Mouse (Mus musculus): Measurements from ENCODE around the gene Ncam2. TPM values are rescaled to one million over a fixed set of nuclear protein-coding genes. Genes with fewer than 3 reads are reported as not detected.

Gene Ncam2
- polyA plus RNA-seq, 1 experiment from 2014 or later = 2.5 TPM

DNA sequence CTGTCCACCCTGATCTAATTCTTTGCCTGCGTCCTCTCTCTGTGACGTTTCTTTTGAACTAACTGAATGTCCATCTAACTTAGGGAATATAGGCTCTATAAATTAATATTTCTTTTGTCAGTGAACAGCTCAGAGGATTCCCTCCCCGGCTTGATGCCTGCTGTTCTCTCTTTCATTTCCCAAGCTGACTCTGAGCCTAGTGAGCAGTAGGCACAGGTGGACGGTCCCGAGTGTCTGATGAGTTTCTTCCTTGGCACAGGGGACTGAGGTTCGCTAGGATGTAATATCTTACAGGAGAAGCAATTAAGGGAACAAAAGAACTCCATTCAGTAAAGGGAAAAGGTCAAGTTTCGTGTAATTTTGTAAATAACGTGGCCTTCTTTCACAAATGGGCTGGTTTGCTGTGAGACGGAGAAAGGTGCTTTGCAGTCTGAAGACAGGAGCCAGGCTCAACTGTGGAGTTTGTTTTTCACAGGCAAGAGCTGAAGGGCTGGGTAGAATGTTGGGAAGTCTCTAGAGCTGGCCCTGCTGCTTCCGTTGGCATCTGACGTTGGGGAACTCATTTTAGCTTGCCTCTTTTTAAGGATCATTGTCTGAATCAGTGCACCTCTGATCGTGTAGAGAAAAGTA lies 4.0 kb downstream of the Ncam2 start:
- Histone ChIP-seq H3K27me3 (replicated peaks) (no peaks in the 10 kb centered on the region), H3K4me3 (replicated peaks) (no peak overlapping the region), H3K27ac (no peak overlapping the region), H3K4me2 (no peak overlapping the region), H3K36me3 (no peaks in the 10 kb centered on the region), H3K4me1 (no peaks in the 10 kb centered on the region; the same call in 1 of the 2 replicates), H3K9ac (no peak overlapping the region), H3K9me3 (no peaks in the 10 kb centered on the region)
- 71% methylated on average over 12 of the region's 12 CpGs for WGBS
- ATAC-seq (ENCODE audit: insufficient read depth, low FRiP score, low read depth) = no peak

DNA sequence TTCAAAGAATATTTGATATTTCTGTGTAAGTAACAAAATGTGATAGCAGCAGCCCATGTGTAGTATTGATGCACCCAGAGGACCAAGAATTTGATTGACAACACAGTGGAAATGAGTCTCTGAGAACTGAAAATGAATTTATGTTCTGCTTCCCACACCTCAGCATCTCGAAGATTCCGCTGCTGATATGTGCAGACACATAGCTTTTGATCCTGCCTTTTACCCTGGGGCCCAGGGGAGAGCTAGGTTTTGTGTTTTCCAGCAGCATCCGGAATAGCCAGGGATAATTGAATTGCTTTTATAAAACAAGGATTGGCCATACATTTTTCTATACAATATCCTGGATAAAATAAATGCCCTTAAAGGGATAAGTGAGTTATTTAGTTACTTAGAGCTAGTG lies 20.7 kb downstream of the Ncam2 start:
- no peaks in the 10 kb centered on the region for H3K27me3 ChIP-seq (replicated peaks)

DNA sequence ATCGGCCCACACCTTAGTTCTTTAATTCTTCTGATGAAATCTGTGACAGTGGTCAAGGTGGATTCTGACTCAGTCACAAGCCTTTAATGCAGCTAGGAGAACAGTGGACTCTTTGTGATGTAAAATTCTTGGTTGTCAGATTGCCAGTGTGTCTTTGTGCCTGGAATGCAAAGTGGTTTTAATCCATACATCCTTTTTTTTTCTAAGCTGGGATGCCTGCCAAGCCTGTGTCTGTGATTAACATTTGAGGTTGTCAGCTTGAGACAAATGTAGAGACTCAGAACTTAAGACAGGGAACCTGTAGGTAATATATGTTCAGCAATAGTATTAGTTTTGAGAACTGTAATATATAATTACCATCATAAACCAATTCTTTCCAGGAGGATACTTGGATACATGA lies 23.3 kb downstream of the Ncam2 start:
- Histone ChIP-seq H3K27ac (no peak overlapping the region), H3K9ac (no peak overlapping the region), H3K4me1 (no peaks in the 10 kb centered on the region), H3K4me3 (replicated peaks) (no peak overlapping the region), H3K27me3 (replicated peaks) (no peaks in the 10 kb centered on the region), H3K4me2 (no peak overlapping the region), H3K36me3 (no peaks in the 10 kb centered on the region), H3K9me3 (no peaks in the 10 kb centered on the region)
- 45% methylated on average over 1 of the region's 1 CpGs for WGBS
- no peak for ATAC-seq (ENCODE audit: insufficient read depth, low FRiP score, low read depth)

More for the DNA sequence above, 20.7 kb downstream of the Ncam2 start:
- Histone ChIP-seq H3K9me3 (no peaks in the 10 kb centered on the region), H3K9ac (no peak overlapping the region), H3K4me3 (replicated peaks) (no peak overlapping the region), H3K4me2 (no peak overlapping the region), H3K4me1 (no peaks in the 10 kb centered on the region), H3K36me3 (no peaks in the 10 kb centered on the region), H3K27ac (no peak overlapping the region)
- 73% methylated on average over 3 of the region's 3 CpGs for WGBS
- no peak for ATAC-seq (ENCODE audit: insufficient read depth, low FRiP score, low read depth)

DNA sequence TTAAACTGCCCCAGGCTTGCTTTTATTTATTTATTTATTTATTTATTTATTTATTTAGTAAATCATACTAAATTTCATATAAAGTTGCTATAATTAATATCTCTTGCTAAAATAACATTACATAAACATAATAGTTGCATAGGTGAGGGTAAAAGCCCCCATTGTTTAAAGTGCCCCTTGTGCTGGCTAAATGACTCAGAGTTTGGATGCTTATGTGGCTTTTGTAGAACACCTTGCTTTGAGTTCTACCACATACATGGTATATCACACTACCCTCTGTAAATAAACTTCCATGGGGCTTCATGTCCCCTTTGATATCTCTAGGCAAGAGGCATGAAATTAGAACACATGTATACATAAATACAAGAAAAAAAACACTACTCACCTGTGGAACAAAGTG lies 23.8 kb downstream of the Ncam2 start:
- Histone ChIP-seq H3K4me3 (replicated peaks) (no peak overlapping the region), H3K36me3 (no peaks in the 10 kb centered on the region), H3K9ac (no peak overlapping the region), H3K27me3 (replicated peaks) (no peaks in the 10 kb centered on the region), H3K4me1 (no peaks in the 10 kb centered on the region), H3K9me3 (no peaks in the 10 kb centered on the region), H3K4me2 (no peak overlapping the region), H3K27ac (no peak overlapping the region)
- no peak for ATAC-seq (ENCODE audit: insufficient read depth, low FRiP score, low read depth)

DNA sequence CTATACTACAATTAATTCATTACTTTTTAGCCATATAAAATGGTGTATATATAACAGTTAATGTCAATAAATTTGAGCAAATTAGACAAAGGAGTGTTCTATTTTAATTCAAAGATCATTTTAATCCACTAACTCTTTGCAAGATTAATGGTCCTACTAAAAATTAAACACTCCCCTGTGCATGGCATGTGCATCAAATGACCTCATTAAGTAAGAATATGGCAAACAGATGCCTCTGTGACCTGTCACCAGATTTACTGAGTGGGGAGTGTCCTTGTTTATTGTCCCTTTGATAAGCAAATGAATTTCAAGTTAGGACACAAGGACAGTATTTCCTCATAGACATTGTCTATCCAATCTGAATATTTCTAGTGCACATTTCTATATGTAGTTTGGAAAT lies 54.4 kb downstream of the Ncam2 start:
- H3K4me1 ChIP-seq = no peaks in the 10 kb centered on the region
- no peak for ATAC-seq (ENCODE audit: insufficient read depth, low FRiP score, low read depth)
- no peaks in the 10 kb centered on the region for H3K27me3 ChIP-seq (replicated peaks)
- no peak overlapping the region for H3K9ac ChIP-seq
- H3K9me3 ChIP-seq = no peaks in the 10 kb centered on the region
- H3K4me3 ChIP-seq (replicated peaks) = no peak overlapping the region
- H3K27ac ChIP-seq = no peak overlapping the region
- H3K4me2 ChIP-seq = no peak overlapping the region
- no peaks in the 10 kb centered on the region for H3K36me3 ChIP-seq

DNA sequence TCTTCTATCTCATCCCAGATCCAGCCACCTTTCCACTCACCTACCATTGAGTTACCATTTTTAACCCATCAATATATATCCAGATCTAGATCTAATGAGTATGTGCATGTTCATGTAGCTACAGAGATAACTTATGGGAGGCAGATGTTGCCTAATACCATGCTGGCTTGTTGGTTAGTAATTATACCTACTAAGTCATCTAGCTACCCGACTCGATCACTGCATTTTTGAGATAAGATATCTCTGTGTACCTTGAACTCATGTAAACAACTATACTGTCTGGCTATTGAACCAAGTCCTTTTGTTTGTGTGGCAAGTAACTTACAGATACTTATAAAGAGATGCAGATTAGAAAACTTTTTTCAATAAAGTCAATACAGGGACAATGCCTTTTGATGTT lies 59.9 kb downstream of the Ncam2 start:
- Histone ChIP-seq H3K9me3 (no peaks in the 10 kb centered on the region), H3K4me3 (replicated peaks) (no peak overlapping the region), H3K9ac (no peak overlapping the region), H3K27me3 (replicated peaks) (no peaks in the 10 kb centered on the region), H3K36me3 (no peaks in the 10 kb centered on the region), H3K27ac (no peak overlapping the region), H3K4me2 (no peak overlapping the region), H3K4me1 (no peaks in the 10 kb centered on the region)
- 44% methylated on average over 2 of the region's 2 CpGs for WGBS
- ATAC-seq (ENCODE audit: insufficient read depth, low FRiP score, low read depth) = no peak

DNA sequence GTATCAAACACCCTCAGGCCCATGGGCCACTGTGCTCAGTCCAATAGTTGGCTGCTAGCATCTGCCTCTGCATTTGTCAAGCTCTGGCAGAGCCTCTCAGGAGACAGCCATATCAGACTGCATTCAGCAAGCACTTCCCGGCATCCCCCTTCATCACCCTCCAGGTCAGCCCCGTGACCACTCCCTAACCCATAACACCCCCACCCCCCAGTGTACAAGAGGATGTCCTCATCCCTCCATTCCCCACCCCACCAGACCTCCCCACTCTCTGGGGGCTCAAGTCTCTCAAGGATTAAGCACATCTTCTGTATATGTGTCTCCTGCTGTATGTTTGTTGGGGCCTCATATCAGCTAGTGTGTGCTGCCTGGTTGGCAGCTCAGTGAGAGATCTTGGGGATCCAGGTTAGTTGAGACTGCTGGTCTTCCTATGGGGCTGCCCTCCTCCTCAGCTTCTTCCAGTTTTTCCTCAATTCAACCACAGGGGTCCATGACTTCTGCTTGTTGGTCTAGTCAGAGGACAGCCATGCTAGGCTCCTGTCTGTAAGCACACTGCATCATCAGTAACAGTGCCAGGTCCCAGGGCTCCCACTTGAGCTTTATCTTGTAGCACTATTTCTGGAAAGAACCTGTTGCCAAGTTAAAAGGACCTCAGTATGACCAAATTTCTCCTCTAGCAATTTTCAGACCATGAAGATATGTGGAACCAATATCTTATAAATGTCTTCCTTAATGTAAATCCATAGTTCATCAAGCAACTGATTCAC lies 73.3 kb downstream of the Ncam2 start:
- 68% methylated on average over 2 of the region's 2 CpGs for WGBS

DNA sequence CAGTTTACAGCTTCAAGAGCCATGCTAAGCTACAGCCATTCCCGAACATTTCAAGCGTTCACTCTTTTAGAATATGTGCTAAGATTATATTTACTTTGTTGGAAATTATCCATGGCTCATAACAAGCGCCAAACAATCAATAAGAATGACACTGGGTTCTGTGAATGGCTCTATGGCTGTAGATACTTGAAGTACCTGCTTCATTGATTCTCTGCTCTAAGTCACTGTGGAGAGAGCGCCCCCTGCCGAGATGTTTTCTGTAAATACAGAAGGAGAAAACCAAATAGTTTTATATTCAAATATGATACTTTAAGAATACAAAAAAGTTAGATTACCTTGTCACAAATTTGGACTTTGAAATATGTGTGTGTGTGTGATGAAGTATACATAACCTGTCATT lies 83.7 kb downstream of the Ncam2 start:
- 42% methylated on average over 5 of the region's 5 CpGs for WGBS
- Histone ChIP-seq H3K9ac (no peak overlapping the region), H3K36me3 (no peaks in the 10 kb centered on the region), H3K27ac (no peak overlapping the region), H3K4me3 (replicated peaks) (no peak overlapping the region), H3K27me3 (replicated peaks) (no peaks in the 10 kb centered on the region), H3K4me2 (no peak overlapping the region), H3K9me3 (no peaks in the 10 kb centered on the region), H3K4me1 (no peaks in the 10 kb centered on the region)
- no peak for ATAC-seq (ENCODE audit: insufficient read depth, low FRiP score, low read depth)

More for the DNA sequence above, 73.3 kb downstream of the Ncam2 start:
- ATAC-seq (ENCODE audit: insufficient read depth, low FRiP score, low read depth) = no peak
- Histone ChIP-seq H3K36me3 (no peaks in the 10 kb centered on the region), H3K9me3 (no peaks in the 10 kb centered on the region), H3K9ac (no peak overlapping the region), H3K27me3 (replicated peaks) (no peaks in the 10 kb centered on the region), H3K27ac (no peak overlapping the region), H3K4me2 (no peak overlapping the region), H3K4me3 (replicated peaks) (no peak overlapping the region), H3K4me1 (no peaks in the 10 kb centered on the region)

DNA sequence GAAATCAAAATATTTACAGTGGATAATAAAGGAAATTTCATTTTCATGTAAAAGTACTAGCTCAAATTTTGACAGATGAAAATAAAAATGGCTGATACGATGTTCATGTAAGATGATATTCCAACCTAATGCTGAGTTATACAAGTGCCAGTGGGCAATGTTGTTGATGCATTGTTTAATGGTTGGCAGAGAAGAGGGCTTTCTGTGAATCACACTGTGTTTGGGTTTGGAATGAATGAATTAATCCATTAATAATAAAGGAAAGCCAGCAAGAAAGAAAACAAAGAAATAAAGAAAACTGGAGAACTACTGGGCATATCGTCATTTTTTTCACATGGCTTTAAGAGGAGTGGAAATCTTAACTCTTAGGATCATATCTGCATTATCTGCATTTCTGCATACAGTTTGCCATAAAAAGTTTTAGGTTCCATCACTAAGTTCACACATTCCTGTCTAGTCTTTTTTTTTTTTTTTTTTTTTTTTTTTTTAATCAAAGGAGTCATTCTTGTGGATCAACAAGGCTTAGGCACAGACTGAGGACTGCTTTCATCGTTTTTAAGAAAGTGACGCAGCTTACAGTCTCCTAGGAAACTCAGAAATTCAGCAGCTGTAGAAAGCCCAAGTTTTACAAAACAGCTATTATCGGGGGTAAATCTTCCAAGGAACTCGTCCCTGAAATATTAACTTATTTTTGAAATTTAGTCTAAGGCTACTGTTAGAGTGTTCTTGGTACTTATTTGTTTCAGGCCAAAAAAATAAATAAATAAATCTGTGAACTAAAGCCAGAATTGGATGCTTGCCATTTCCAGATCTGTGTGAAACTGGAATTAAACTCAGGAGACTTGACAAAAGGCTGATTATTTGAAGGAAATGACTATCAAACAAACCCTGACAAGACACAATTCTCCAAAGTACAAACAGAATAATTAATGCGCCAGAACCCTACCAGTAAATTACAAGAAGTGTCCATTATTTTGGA lies 84.7 kb downstream of the Ncam2 start:
- ATAC-seq (ENCODE audit: insufficient read depth, low FRiP score, low read depth) = no peak
- Histone ChIP-seq H3K27ac (no peak overlapping the region), H3K9ac (no peak overlapping the region), H3K4me1 (no peaks in the 10 kb centered on the region), H3K27me3 (replicated peaks) (no peaks in the 10 kb centered on the region), H3K4me3 (replicated peaks) (no peak overlapping the region), H3K4me2 (no peak overlapping the region), H3K36me3 (no peaks in the 10 kb centered on the region), H3K9me3 (no peaks in the 10 kb centered on the region)
- 58% methylated on average over 7 of the region's 7 CpGs for WGBS

DNA sequence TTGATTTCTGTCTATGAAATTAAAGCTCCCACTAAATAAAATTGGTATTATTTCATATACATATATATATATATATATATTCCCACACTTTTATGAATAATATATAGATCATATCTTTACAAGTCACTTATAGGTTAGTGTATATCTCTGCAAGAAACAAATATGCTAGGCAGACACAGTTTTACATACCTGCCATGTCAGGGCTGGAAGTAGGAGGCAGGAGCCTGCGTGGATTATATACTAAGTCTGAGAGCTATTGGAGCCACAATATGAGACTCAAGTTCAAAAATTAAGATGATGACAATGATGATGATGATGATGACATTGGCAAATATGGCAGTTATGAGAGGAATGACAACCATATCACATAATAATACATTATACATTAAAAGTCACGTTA lies 85.4 kb downstream of the Ncam2 start:
- no peak for ATAC-seq (ENCODE audit: insufficient read depth, low FRiP score, low read depth)
- Histone ChIP-seq H3K27ac (no peak overlapping the region), H3K36me3 (no peaks in the 10 kb centered on the region), H3K27me3 (replicated peaks) (no peaks in the 10 kb centered on the region), H3K4me1 (no peaks in the 10 kb centered on the region), H3K9me3 (no peaks in the 10 kb centered on the region), H3K4me2 (no peak overlapping the region), H3K4me3 (replicated peaks) (no peak overlapping the region), H3K9ac (no peak overlapping the region)
- WGBS = 87% methylated on average over 2 of the region's 2 CpGs

DNA sequence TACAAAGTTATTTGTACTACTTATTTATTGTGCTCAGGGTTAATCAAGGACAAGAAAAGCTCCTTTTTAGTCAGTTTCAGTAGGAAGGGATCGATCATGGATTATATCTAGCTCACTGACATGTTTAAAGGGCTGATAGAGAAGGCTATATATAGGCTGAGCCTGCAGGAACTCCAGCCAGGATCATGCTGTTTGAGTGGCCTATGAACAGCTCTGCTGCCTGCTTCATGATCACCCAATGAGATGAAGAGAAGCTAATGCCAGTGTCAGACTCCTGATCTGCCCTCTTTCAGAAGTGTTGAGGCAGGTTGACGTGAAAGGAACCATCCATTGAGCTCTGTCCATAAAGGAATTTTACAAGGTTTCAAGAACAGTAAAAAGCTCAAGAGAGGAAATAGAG lies 103.3 kb downstream of the Ncam2 start:
- H3K36me3 ChIP-seq = no peaks in the 10 kb centered on the region
- H3K9me3 ChIP-seq = no peaks in the 10 kb centered on the region
- no peak overlapping the region for H3K4me3 ChIP-seq (replicated peaks)
- H3K27me3 ChIP-seq (replicated peaks) = no peaks in the 10 kb centered on the region
- H3K4me2 ChIP-seq = no peak overlapping the region
- no peak overlapping the region for H3K9ac ChIP-seq
- 79% methylated on average over 2 of the region's 2 CpGs for WGBS
- H3K27ac ChIP-seq = no peak overlapping the region
- no peaks in the 10 kb centered on the region for H3K4me1 ChIP-seq
- ATAC-seq (ENCODE audit: insufficient read depth, low FRiP score, low read depth) = no peak

DNA sequence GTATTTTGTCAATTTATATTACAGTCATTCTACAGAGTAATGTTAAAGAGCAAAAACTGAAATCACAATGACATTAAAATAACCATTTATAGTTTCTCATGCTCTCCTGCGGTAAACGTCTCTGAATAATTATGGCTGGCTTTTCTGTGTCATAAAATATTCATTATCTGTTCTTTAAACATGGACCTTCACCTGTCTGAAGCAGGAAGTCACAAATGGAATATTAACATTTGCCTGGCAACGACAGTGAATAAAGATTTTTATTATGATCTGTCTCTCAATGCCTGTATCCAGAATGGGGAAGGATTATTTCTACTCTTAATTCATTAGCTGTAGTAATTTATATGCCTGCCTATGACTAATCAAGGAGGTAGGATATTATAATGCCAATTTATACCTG lies 108.7 kb downstream of the Ncam2 start:
- Histone ChIP-seq H3K36me3 (no peaks in the 10 kb centered on the region), H3K9ac (no peak overlapping the region), H3K4me3 (replicated peaks) (no peak overlapping the region), H3K27ac (no peak overlapping the region), H3K9me3 (no peaks in the 10 kb centered on the region), H3K4me2 (no peak overlapping the region), H3K4me1 (no peaks in the 10 kb centered on the region), H3K27me3 (replicated peaks) (no peaks in the 10 kb centered on the region)
- no peak for ATAC-seq (ENCODE audit: insufficient read depth, low FRiP score, low read depth)
- WGBS = 80% methylated on average over 3 of the region's 3 CpGs

All from stomach, embryonic 15.5 days (tissue).